Mouse (Mus musculus): ENCODE data around the gene Tcp11.

GRCm38 (mm10) chr17:28027197-28027596 lies 53.2 kb downstream of the Tcp11 start:
- TF ChIP-seq POLR2A (IDR thresholded peaks at IDR 0.05; ENCODE audit: borderline replicate concordance, control insufficient read depth, low read depth, low read length) (no peak), CTCF (IDR thresholded peaks at IDR 0.05; ENCODE audit: control insufficient read depth, insufficient read depth, low read length) (no peak)
